Mouse (Mus musculus) midbrain, embryonic 16.5 days (tissue): ENCODE measurements around the gene Psme4. TPM values are rescaled to one million over a fixed set of nuclear protein-coding genes. Genes with fewer than 3 reads are reported as not detected.
A peak's percentile ranks its signal among the peaks of the same experiment; 100 is the strongest.
"Not testable (repeated sequence)": the region's sequence is repeated elsewhere in the genome, so short reads cannot be mapped to it uniquely, and the experiment has no call there.

Source experiments
- ATAC-seq: fragments of 200-750 bp; cut with Nextera tagmentation; 2 replicates; pipeline ENCODE4 v1.8.0; 2017; ENCODE audit warnings: moderate TSS enrichment
- H3K27ac ChIP-seq: fragments of 300-500 bp; sonication (generic); 2 replicates; pipeline ENCODE4 v1.5.1; 2014; ENCODE audit warnings: mild to moderate bottlenecking, low read length, mixed read lengths
- H3K27me3 ChIP-seq: fragments of 300-500 bp; sonication (generic); 2 replicates; pipeline ENCODE4 v1.6.1; 2014; ENCODE audit warnings: low read depth, low read length, mixed read lengths; ENCODE audit not compliant: control insufficient read depth, insufficient read depth
- H3K36me3 ChIP-seq: fragments of 300-500 bp; sonication (generic); 2 replicates; pipeline ENCODE4 v1.6.1; 2014; ENCODE audit warnings: mild to moderate bottlenecking, low read length, moderate library complexity, mixed read lengths; ENCODE audit not compliant: control insufficient read depth, insufficient read depth
- H3K4me1 ChIP-seq: fragments of 300-500 bp; sonication (generic); 2 replicates; pipeline ENCODE4 v1.6.1; 2014; ENCODE audit warnings: mild to moderate bottlenecking, low read length, mixed read lengths; ENCODE audit not compliant: control insufficient read depth, insufficient read depth
- H3K4me2 ChIP-seq: fragments of 300-500 bp; sonication (generic); 2 replicates; pipeline ENCODE4 v1.6.1; 2014; ENCODE audit warnings: mild to moderate bottlenecking, low read length, mixed read lengths
- H3K4me3 ChIP-seq: fragments of 300-500 bp; sonication (generic); 2 replicates; pipeline ENCODE4 v1.5.1; 2014; ENCODE audit warnings: low read depth, mild to moderate bottlenecking, low read length, moderate library complexity, mixed read lengths
- H3K9ac ChIP-seq: fragments of 300-500 bp; sonication (generic); 2 replicates; pipeline ENCODE4 v1.6.1; 2014; ENCODE audit warnings: low read depth, low read length, mixed read lengths
- H3K9me3 ChIP-seq: fragments of 300-500 bp; sonication (generic); replicated peaks from 2 replicates; pipeline ENCODE4 v1.6.1; 2014; ENCODE audit warnings: mild to moderate bottlenecking, low read length, mixed read lengths; ENCODE audit not compliant: control insufficient read depth, poor library complexity, severe bottlenecking
- WGBS: fragments of 180-500 bp; shearing (Covaris S2); extraction: QIAGEN DNeasy Blood & Tissue Kit; methylation state at CpG from one replicate; pipeline ENCODE4 v1.1.7; 2014; 5-methylcytosine and 5-hydroxymethylcytosine counted together
- polyA plus RNA-seq: library from polyadenylated mRNA; unstranded; fragments of >200 nt; fragmentation: Nextera tagmentation; extraction: Ambion mirVana; gene quantifications from 2 replicates; pipeline ENCODE4 v1.2.1, GENCODE M21; 2015

Psme4 gene
- polyA plus RNA-seq, 1 experiment from 2014 or later = 12.8 TPM

DNA sequence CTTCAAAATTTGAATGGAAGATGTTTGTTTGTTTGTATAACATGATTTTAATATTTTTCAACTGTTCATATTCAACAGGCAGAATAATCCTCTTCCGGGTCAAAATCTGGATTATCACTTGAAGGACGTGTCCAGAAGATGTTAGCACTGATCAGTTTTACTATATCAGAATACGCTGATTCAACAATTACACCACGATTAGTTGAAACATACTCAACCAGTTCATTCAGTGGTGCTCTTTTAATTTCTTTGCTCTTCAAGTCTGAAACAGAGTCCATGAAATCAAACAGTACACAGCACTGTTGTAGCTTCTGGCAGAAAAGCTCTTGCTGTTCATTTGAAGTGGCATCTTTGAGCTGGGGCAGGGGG lies 17.1 kb upstream of the Psme4 start:
- 58% methylated on average over 4 of the region's 4 CpGs for whole genome bisulfite sequencing

GRCm38 (mm10) chr11:30754855-30755530 lies 16.5 kb upstream of the Psme4 start:
- Histone ChIP-seq H3K9ac (peak overlapping the region; percentile 62), H3K27ac (no peak overlapping the region), H3K9me3 (no peaks in the 10 kb centered on the region), H3K36me3 (no peaks in the 10 kb centered on the region), H3K27me3 (no peaks in the 10 kb centered on the region), H3K4me1 (no peaks in the 10 kb centered on the region; the same call in 1 of the 2 replicates), H3K4me2 (peak overlapping the region; percentile 63), H3K4me3 (peak overlapping the region; percentile 51)
- under 1% methylated on average over 53 of the region's 66 CpGs for WGBS
- peak; percentile 94 for ATAC-seq

More for the DNA sequence above, 17.1 kb upstream of the Psme4 start:
- H3K4me1 ChIP-seq, ATAC-seq, H3K9me3 ChIP-seq, H3K36me3 ChIP-seq, H3K27ac ChIP-seq, H3K27me3 ChIP-seq: not testable (repeated sequence)
- Histone ChIP-seq H3K4me2 (peak overlapping the region; percentile 63), H3K9ac (peak overlapping the region; percentile 62), H3K4me3 (peak overlapping the region; percentile 51)

- Histone ChIP-seq H3K4me1 (no peaks in the 10 kb centered on the region), H3K4me2 (no peak overlapping the region), H3K9ac (no peak overlapping the region), H3K9me3 (no peaks in the 10 kb centered on the region), H3K4me3 (no peak overlapping the region), H3K36me3 (no peaks in the 10 kb centered on the region), H3K27ac (no peak overlapping the region), H3K27me3 (no peaks in the 10 kb centered on the region)
- 82% methylated on average over 7 of the region's 7 CpGs for WGBS
- ATAC-seq = no peak
Observed at GRCm38 (mm10) chr11:30761381-30761780, 10.1 kb upstream of the Psme4 start.

DNA sequence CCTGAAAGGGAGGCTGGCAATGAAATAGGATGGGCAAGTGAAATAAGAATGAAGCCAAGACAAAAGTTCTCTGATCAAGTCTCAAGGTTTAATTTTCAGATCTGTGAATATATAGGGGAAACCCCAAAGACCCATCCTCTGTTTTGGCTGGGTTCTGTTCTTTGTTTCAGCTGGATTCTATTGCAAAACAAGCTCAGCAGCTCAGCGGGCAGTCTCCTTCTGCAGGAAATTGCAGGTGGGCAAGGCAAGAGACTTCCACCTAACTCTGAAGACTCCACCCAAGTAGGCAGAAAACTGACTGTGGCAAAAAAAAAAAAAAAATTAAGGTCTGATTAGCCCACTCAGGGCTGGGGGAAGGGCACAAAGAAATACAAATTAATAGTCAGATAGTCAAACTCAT lies 9.6 kb upstream of the Psme4 start:
- 81% methylated on average over 1 of the region's 1 CpGs for WGBS
- no peaks in the 10 kb centered on the region for H3K4me1 ChIP-seq
- ATAC-seq = no peak
- no peaks in the 10 kb centered on the region for H3K36me3 ChIP-seq
- H3K4me3 ChIP-seq = no peak overlapping the region
- H3K27me3 ChIP-seq = no peaks in the 10 kb centered on the region
- no peaks in the 10 kb centered on the region for H3K9me3 ChIP-seq
- no peak overlapping the region for H3K9ac ChIP-seq
- H3K27ac ChIP-seq = no peak overlapping the region
- H3K4me2 ChIP-seq = no peak overlapping the region

- Histone ChIP-seq H3K36me3 (no peaks in the 10 kb centered on the region), H3K9ac (no peak overlapping the region), H3K27me3 (no peaks in the 10 kb centered on the region), H3K4me2 (no peak overlapping the region), H3K4me1 (no peaks in the 10 kb centered on the region), H3K27ac (no peak overlapping the region), H3K4me3 (no peak overlapping the region), H3K9me3 (no peaks in the 10 kb centered on the region)
- WGBS = 90% methylated on average over 1 of the region's 1 CpGs
- ATAC-seq = no peak
Observed at GRCm38 (mm10) chr11:30765076-30765475, 6.5 kb upstream of the Psme4 start.

GRCm38 (mm10) chr11:30770817-30771216 lies 709 bp upstream of the Psme4 start:
- Histone ChIP-seq H3K27me3 (no peaks in the 10 kb centered on the region), H3K4me1 (peaks cover 24% of the 10 kb centered on the region), H3K27ac (peak overlapping the region; percentile 89), H3K9me3 (no peaks in the 10 kb centered on the region), H3K4me2 (peak overlapping the region; percentile 60), H3K9ac (no peak overlapping the region; the same call in 1 of the 2 replicates), H3K36me3 (no peaks in the 10 kb centered on the region), H3K4me3 (peak overlapping the region; percentile 89)
- WGBS = 86% methylated on average over 3 of the region's 3 CpGs
- no peak for ATAC-seq

DNA sequence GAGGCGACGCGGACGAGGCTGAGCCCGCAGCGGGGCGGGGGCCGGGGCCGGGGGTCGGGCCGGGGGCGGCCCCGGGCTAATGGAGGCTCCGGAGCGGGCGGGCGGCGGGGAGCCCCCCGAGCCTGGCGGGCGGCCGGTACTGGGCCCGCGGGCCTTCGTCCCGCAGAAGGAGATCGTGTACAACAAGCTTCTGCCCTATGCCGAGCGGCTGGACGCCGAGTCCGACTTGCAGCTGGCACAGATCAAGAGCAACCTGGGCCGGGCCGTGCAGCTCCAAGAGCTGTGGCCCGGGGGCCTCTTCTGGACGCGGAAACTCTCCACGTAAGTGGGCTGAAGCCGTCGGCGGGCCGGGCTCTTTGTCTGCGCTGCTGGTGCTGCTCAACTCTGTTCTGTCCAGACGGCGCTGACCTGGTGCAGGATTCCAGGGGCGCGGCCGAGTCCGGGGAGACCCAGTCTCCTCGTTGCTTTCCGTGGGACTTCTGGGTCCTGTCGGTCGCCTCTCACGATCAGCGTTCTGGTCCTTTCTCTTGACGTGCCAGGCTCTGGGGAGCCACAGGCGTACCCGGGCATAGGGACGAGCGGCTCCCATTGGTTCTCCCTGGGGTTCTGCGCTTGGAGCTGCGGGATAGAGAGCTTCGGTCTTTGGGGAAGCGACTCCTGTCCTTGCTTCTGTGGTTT lies 517 bp downstream of the Psme4 start:
- peak; percentile 82 for ATAC-seq
- under 1% methylated on average over 60 of the region's 64 CpGs for WGBS
- peak overlapping the region; percentile 89 for H3K4me3 ChIP-seq
- no peaks in the 10 kb centered on the region for H3K27me3 ChIP-seq
- peak overlapping the region; percentile 90 for H3K9ac ChIP-seq
- H3K4me2 ChIP-seq = peak overlapping the region; percentile 83
- H3K4me1 ChIP-seq = peaks cover 24% of the 10 kb centered on the region
- H3K36me3 ChIP-seq = no peaks in the 10 kb centered on the region
- H3K27ac ChIP-seq = peak overlapping the region; percentile 89
- no peaks in the 10 kb centered on the region for H3K9me3 ChIP-seq

GRCm38 (mm10) chr11:30772777-30773417 lies 1.4 kb downstream of the Psme4 start:
- Histone ChIP-seq H3K4me3 (peak overlapping the region; percentile 89), H3K9ac (peak overlapping the region; percentile 90), H3K4me1 (peaks cover 27% of the 10 kb centered on the region), H3K36me3 (no peaks in the 10 kb centered on the region), H3K27ac (no peak overlapping the region), H3K4me2 (peak overlapping the region; percentile 83), H3K9me3 (no peaks in the 10 kb centered on the region), H3K27me3 (no peaks in the 10 kb centered on the region)
- no peak for ATAC-seq
- 3% methylated on average over 21 of the region's 21 CpGs for WGBS

- Histone ChIP-seq H3K27me3 (no peaks in the 10 kb centered on the region), H3K4me1 (peaks cover 27% of the 10 kb centered on the region), H3K4me3 (no peak overlapping the region), H3K4me2 (no peak overlapping the region), H3K9me3 (no peaks in the 10 kb centered on the region), H3K36me3 (no peaks in the 10 kb centered on the region), H3K9ac (no peak overlapping the region), H3K27ac (no peak overlapping the region)
- no peak for ATAC-seq
- WGBS = 85% methylated on average over 1 of the region's 1 CpGs
Observed at GRCm38 (mm10) chr11:30774638-30775037, 3.1 kb downstream of the Psme4 start.
